Mouse (Mus musculus): ENCODE results near the gene Uba6. TPM values are rescaled to one million over a fixed set of nuclear protein-coding genes. Genes with fewer than 3 reads are reported as not detected.

Uba6 gene
- total RNA-seq, 2 experiments from 2014 or later = 21.5 to 25.3 TPM

DNA sequence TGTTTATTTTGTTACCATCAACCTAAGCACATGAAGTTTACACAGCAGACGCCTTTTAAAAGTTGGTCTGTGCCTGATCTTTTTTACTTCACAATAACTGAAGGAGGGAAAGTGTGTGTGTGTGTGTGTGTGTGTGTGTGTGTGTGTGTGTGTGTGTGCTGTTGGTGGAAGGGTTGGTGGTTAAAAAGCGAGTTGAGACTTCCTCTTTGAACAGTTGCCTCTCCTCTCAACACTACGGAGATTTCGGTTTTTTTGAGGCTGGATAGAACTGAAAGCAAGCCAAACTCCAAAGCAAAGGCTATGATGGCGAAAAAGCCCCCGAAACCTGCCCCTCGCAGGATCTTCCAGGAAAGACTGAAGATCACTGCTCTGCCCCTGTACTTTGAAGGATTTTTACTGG is 101.1 kb downstream of the Uba6 start, which contains the start of gene Stap1:
TSS of gene Stap1 (plus strand) at position 209 of the 400 bp plus-strand sequence.
- DNase-seq (ENCODE audit: extremely low spot score in 1 of 2, low spot score in 2 of 2) = no peak
- Histone ChIP-seq H3K4me3 (no peak within 1 kb of the TSS), H3K27ac (no peak within 1 kb of the TSS)
- no peak for TF ChIP-seq CTCF (IDR thresholded peaks at IDR 0.05)
- intact Hi-C loops (cut with DNase I) = no loop called here

DNA sequence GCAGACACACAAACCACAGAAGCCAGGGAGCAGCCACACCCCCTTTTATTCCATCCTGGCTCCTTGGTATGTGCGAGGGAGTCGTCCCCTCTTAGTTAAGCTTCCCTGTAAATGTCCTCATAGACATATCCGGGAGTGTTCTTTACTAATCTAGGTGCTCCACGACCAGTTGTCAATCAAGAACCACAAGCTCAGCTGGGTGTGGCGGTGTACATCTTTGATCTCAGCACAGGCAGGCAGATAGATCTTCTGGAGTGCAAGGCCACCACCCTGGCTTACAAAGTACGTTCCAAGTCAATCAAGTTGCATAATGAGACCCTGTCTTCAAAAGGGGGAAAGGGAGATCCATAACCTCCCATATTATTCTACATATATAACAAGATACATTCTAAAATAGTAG is 103.5 kb downstream of the Uba6 start:
- no peak overlapping the region for H3K27ac ChIP-seq
- intact Hi-C loops (cut with DNase I) = loop anchor here (5.0 to 10.0 kb wide), 2 partner anchors 38 to 736 kb away; partner anchors contain the start of gene Ythdc1
- H3K4me3 ChIP-seq = no peak overlapping the region
- TF ChIP-seq CTCF (IDR thresholded peaks at IDR 0.05) = no peak
- no peak for DNase-seq (ENCODE audit: extremely low spot score in 1 of 2, low spot score in 2 of 2)

DNA sequence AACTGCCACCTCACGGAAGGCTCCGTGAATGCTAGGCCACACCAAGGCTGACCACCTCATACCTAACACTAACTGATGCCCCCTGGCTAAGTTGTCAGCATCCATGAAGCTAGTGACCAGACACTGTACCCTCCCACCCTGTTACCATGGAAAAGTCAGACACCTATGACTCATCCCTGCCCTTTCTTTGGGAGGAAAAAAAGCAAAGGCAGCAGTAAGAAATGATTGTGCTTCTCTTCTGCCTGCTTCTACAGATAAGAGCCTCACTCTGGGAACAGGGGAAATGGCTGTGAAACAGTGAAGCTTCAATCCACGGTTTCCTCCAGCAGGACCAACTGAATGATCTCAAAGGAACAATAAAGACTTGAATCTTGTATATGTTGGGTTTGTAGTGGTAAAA is 104.2 kb downstream of the Uba6 start:
- no peak for DNase-seq (ENCODE audit: extremely low spot score in 1 of 2, low spot score in 2 of 2)
- no peak for TF ChIP-seq CTCF (IDR thresholded peaks at IDR 0.05)
- H3K4me3 ChIP-seq = no peak overlapping the region
- intact Hi-C loops (cut with DNase I) = loop anchor here (5.0 to 10.0 kb wide), 2 partner anchors 39 to 736 kb away; partner anchors contain the start of gene Ythdc1
- H3K27ac ChIP-seq = no peak overlapping the region

DNA sequence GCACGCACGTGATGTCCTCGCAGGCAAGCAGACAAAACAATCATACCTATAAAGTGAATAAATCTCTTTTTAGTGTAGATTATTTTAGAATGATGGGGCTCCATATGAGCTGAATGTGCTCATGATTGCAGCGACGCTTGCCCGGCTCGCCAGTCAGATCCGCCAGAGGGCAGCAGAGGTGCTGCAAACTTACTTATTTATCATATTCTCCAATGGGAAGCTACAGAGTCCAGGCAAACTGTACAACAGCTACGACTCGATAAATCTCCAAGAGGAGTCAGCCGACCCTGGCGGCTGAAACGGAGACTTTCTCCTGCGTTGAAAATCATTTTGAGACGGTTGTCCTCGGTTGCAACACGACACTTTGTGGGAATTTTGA is 106.1 kb downstream of the Uba6 start:
- intact Hi-C loops (cut with DNase I) = loop anchor here (5.0 to 10.0 kb wide), 2 partner anchors 41 to 738 kb away; partner anchors contain the start of gene Ythdc1
- Histone ChIP-seq H3K4me3 (peak overlapping the region; percentile 76), H3K27ac (peak overlapping the region; percentile 30; the same call in 1 of the 2 replicates)
- TF ChIP-seq CTCF (IDR thresholded peaks at IDR 0.05) = peak; percentile 95
- DNase-seq (ENCODE audit: extremely low spot score in 1 of 2, low spot score in 2 of 2) = peak; percentile 83 to 90

DNA sequence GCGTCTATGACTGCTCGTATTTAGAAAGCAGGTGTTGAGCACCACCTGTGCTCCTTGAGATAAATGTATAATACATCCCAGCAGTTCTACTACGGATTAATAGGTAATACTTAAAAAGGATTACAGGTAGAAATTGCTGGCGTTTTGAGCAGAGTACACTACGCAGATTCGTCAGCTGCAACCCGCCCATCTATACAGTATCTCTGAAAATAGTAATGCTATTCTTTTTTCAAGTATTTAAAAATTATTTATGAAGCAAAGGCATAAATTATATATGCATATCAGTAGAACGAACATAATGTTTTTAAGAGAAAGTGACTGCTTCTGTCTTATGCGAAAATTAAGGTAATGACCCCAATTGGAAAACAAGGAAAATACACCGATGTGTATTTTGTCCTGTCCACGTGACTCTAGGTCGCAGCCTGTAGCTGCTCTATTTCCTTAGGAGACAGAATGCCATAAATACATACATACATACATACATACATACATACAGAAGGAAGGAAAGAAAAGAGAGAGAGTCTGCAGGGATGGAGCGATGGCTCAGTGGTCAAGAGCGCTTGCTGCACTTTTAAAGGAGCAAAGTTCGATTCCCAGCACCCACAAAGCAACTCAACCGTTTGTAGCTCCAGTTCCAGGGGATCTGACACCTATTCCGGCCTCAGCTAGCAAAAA is 106.6 kb downstream of the Uba6 start:
- intact Hi-C loops (cut with DNase I) = loop anchor here (1.0 to 10.0 kb wide), 3 partner anchors 41 to 739 kb away; partner anchors contain the start of genes Uba6 and Ythdc1
- DNase-seq (ENCODE audit: extremely low spot score in 1 of 2, low spot score in 2 of 2) = no peak
- Histone ChIP-seq H3K4me3 (peak overlapping the region; percentile 76), H3K27ac (peak overlapping the region; percentile 45; the same call in 1 of the 2 replicates)
- TF ChIP-seq CTCF (IDR thresholded peaks at IDR 0.05) = no peak

DNA sequence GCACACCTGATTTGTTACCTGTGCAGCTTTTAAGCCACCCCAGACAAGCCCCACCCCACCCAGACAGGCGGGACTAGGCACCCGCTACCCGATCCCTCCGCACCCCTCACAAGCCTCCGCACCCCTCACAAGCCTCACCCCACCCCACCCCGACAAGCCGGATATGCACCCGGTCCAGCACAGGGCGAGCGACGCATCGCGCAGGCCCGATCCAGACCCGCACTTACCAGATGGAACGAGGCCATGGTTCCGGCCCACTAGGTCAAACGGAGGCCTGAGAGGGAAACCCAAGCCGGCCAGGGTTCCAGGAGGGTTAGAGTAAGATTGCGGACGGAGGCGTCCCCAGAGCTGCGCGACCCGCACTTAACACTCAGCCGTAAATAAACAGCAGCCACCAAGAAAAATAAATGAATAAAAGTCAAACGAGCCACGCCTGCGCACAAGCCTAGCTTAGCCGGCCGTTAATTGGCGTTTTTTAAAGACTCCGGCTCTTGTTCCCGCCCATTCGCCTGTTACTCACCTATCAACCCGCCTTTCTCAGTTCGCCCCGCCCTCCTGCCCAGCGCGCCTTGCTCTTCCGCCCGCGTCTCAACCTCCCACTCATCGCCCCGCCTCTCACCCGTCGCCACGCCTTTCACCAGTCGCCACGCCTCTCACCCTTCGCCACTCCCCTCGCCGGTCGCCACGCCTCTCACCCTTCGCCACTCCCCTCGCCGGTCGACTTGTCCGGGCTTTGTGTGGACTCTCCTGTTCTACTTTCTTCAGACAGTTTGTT is 107.3 kb downstream of the Uba6 start, which contains the start of gene Cenpc1:
TSS of gene Cenpc1 (minus strand) at position 483 of the 775 bp plus-strand sequence.
- TF ChIP-seq CTCF (IDR thresholded peaks at IDR 0.05) = no peak
- intact Hi-C loops (cut with DNase I) = loop anchor here (1.0 to 10.0 kb wide), 3 partner anchors 42 to 740 kb away; partner anchors contain the start of genes Uba6 and Ythdc1
- peak within 1 kb of the TSS; percentile 76 for H3K4me3 ChIP-seq
- H3K27ac ChIP-seq = peak within 1 kb of the TSS; percentile 85
- peak; percentile 92 to 95 for DNase-seq (ENCODE audit: extremely low spot score in 1 of 2, low spot score in 2 of 2)

DNA sequence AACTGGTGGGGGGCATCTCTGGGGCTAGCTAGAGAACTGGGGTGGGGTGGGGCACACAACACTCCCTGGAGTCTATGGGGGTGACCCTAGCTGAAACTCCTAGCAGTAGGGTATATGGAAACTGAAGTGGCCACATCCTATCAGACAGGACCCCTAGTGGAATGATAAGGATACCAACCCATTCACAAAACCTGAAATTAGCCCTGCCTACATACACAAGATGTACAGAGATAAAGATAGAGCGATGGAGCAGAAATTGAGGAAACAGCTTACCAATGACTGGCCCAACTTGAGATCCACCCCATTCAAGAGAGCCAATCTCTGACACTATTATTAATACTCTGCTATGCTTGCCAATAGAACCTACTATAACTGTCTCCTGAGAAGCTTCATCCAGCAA is 109.1 kb downstream of the Uba6 start:
- Histone ChIP-seq H3K4me3 (no peak overlapping the region), H3K27ac (no peak overlapping the region)
- intact Hi-C loops (cut with DNase I) = loop anchor here (10.0 kb wide), 1 partner anchor 741 kb away; the partner anchor contains the start of gene Ythdc1
- DNase-seq (ENCODE audit: extremely low spot score in 1 of 2, low spot score in 2 of 2) = no peak
- no peak for TF ChIP-seq CTCF (IDR thresholded peaks at IDR 0.05)

Other genes with a start within 250 kb of the Uba6 start
- 10 to 100 TPM; 22.9 to 25.2 TPM for gene Cenpc1, start 107.2 kb downstream of the Uba6 start, total RNA-seq (2021)
- under 1 TPM in 1 of 2 experiments, not detected in 1; 0.14 TPM for gene Stap1, start 101.1 kb downstream of the Uba6 start, total RNA-seq (2021)
- gene Gnrhr, start 25.1 kb upstream of the Uba6 start, total RNA-seq (2021) = not detected
- not detected for gene Tmprss11c, start 116.5 kb upstream of the Uba6 start, total RNA-seq (2021)
- gene Tmprss11d, start 200.6 kb upstream of the Uba6 start, total RNA-seq (2021) = not detected